Mouse (Mus musculus) ES-CJ7 (cell line): ENCODE results near the gene Fam71d.

Experiments
- DNase-seq: peaks from one replicate; pipeline ENCODE4 v3.0.0; 2011; ENCODE audit warnings: low read depth, low spot score

Gene Fam71d

DNA sequence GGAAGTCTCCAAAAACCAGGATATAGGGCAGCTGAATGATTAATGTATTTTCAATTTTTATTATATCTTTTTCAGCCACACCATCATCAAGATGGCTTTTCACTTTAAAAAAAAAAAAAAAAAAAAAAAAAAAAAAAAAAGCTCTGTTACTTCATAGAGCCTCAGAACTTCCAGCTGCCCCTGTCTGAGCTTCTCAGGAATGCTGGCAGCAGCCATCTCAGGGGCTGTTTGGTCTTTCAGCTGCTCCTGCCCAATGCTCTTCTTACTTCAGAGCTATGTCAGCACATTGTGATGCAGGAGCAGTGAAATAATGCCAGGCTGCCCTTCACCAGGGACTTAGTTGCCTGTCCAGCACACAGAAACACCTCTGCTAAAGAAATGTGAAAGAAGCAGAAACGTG is at the start of gene Fam71d:
Fam71d (plus strand) TSS at position 211 of the 400 bp plus-strand sequence.
- DNase-seq: no peak

DNA sequence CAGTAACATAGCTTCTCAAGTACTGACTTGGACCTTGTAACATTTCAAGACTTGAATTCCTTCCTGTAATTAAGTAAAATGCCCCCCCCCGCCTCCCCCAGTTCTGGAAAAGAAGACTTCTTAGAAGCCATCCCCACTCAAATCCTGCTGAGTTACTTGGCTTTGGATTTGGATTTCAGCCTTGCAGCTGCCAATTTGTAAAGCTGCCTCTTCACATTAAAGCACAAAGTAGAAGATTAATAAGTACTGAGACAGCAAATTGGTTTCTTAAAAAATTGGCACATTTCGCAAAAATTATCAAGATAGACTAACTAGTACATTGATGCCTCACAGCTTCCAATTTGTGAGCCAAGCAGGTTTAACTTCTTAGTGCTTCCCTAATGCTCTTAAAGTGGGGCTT is 47.6 kb upstream of the Fam71d start:
- no peak for DNase-seq

DNA sequence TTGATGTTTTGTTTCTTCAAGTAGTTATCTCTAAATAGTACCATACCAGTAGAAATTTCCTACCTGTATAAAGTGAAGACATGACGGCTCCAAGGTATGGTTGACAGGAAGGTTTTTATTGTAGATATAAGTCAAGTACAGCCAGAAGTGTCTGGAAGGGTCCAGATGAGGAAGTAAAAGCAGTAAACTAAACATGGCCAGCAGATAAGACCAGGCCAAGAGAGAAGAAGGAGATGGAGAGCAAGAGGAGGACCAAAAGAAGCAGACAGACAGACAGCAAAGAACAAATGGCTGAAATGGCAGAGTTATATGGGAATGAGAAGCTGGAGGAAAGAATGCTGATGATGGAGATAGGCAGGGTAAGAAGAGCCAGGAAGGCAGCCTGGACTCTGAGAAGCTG is 46.1 kb upstream of the Fam71d start:
- DNase-seq: peak; percentile 4

DNA sequence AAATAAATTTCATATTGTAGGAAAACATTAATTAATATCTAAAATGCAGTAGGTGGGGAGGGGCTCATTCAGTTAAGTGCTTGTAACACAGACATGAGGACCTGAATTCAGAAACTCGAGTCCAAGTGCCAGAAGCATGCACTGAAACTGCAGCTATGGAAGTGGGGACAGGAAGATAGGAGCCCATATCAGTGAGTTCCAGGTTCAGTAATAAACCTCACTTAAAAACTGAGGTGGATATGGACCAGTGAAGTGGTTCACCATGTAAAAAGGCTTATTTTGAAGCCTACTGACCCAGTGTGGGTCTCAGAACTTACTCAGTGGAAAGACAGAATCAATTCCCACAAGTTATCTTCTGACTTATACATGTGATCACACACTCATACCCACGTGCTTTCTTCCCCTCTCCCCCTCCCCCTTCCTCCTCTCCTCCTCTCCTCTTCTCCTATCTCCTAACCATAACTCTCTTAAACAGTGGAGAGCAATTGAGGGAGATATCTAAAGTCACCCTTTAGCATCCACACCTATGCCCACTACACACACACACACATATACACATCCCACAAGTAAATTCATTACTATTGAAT is 31.5 kb upstream of the Fam71d start:
- DNase-seq: no peak

DNA sequence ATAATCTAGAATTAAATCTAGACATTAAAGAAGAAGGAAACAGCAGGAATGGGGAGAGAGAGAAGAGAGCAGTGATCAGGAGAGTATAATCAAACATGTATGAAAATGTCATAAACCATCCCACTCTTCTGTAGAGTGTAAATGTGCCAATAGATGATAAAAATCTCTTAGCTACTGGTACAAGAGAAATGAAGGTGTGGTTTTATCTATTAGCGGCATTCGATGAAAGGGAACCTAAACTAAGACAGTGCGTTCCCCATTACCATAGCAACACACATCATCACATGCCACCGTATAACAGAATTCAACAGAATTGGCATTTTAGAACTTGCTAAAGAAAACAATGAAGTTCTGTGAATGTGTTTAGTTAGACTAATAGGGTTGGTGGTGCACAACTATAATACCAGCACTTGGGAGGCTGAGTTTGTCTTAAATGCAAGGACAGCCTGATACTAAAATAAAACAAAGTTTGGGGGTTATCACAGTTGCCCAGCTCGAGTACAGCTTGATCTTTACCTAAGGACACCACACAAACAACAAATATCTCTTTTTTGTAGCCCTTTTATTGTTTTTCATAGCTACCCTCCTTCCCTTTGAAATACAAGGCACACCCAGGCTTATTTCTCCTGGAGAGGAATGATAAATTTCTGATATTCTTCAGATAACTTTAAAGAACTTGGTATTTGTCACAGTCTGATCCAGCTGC is 13.1 kb upstream of the Fam71d start:
- no peak for DNase-seq

DNA sequence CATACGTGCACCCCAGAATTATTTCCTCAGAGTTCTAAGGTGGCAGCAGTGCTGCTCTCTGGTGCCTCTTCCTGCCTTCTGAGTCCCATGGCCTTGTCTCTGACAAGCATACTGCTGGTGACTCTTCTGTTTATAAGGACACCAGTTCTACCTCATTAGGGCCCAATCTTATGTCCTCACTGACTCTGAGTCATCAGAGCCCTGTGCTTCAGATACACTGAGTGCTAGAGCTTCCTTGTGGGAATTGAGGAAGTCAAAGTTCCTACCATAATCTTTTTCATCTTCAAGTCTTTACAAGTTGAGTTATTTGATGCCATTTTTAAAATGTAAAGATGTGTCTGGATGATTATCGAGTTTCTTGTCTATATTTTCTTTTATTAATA is 12.5 kb upstream of the Fam71d start:
- DNase-seq: no peak

DNA sequence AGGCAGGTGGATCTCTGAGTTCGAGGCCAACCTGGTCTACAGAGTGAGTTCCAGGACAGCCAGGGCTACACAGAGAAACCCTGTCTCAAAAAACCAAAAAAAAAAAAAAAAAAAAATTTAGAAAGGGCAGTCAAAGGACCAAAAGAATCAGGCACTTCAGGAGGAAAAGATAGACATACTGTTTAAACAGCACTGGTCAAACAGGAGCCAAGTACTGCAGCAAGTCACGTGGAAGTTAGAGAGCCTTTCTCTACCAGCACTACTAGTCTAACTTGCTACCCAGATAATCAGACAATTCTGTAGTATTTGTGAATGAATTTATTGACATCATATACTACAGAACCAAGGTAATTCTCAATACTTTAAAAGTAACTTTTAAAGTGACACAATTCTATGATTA is 10.3 kb upstream of the Fam71d start:
- no peak for DNase-seq

DNA sequence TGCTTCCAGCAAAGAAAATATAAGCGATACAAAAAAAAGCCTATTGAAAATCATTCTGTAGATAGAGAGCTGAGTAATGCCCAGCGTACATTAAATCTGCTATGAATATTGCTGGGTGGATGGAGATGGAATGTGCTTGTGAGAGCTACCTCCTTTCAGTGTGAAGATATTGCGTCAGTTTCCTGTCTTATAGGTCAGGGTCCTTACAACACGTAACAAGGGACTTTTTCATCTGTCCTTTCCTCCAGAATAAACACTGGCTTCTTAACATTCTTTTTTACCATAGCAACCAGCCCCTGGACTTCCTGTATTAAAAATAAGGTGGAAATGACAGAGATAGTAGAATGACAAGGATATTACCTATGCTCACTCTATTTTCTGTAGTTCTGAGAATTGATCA is 9.1 kb upstream of the Fam71d start:
- no peak for DNase-seq

DNA sequence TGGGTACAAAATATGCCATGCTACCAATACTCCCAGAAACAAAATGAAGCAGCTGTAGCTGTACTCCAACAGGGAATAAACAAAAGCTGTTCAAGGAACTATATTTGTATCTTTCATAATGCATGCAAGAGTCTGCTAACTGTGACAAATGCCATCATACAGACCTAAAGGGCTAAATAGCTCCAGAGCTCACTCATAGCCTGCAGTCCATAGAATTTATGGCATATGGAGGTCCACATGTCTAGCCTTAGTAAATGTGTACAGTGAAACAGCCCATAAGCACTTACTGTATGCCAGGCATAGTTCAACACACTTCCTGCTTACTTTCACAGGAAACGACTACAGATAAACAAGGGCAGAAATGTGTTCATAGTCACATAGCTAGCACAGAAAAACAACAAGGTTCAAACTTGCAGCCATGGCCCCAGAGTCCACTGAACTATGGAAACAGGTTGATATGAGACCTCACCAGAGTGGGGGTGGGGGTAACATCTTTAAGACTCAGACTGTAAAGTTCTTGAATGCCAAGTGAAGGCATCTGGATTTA is 5.6 kb upstream of the Fam71d start:
- no peak for DNase-seq

DNA sequence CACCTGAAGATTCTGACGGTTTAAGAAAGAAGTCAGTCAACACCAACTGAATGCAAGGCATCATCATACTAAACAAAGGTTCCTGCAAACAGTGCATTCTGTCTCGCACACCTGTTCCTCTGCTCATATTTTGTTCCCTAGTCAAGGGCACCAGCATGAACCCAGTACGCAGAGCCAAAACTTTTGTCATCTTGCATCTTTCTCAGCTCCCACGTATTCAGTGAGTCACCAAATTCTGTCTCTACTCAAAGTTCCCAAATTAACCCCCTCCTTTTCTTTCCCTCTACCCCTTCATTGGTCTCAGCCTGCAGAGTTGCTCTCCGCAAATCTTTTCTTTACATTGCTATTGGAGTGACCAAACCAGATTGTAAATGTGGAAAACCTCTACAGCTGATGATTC is 2.5 kb upstream of the Fam71d start:
- DNase-seq: no peak

DNA sequence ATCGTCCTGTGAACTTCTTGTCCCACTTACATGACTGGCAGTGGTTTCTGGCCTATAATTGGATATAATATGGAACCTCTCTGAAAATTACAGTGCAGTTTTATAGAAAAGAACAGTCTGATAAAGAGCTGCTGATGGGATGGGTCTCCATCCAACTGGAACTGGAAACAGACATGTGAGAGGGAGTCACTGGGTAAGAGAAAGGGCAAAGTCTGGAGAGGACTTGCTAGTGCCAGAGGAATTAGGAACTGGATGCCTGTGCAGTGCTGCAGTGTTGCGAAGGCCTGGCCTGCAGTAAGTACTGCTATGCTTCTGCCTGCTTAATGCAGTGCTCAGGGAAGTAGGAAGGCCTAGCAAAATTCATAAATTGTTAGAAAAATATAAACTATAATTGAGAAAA is 1.9 kb downstream of the Fam71d start:
- no peak for DNase-seq

DNA sequence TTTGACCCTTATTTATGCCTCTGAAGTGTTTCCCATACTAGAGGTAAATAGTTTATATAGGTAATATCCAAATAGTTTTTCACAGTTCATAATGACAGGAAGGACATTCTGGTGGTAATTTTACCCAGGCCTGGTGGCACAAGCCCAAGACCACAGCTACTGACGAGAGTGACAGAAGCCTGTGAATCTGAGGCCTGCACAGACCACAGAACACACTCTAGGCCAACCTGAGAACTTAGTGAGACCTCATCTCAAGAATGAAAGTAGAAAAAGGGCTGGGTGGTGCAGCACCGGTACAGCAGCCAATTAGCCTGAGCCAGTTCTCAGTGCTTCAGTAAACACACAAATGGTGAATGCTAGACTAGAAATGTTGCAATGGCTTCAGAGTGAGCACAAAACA is 26.4 kb downstream of the Fam71d start:
- DNase-seq: no peak

DNA sequence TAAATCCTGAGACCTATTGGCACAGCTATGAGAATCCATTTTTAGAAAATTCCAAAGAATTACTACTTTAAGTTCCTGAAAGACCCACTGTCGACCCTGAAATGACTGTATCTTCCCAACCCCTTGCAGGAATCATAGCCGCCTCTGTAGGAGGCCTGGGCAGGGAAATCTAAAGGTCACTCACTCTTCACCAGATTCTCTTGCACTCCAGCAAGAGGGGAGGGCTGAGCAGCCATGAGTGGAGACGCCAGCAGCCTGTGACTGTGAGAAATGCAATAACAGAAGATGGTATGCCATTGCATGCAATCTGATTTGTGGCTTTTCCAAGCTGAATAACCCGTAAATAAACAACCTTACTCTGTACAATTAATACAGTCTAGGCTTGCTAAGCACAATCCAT is 36.4 kb downstream of the Fam71d start:
- DNase-seq: no peak

DNA sequence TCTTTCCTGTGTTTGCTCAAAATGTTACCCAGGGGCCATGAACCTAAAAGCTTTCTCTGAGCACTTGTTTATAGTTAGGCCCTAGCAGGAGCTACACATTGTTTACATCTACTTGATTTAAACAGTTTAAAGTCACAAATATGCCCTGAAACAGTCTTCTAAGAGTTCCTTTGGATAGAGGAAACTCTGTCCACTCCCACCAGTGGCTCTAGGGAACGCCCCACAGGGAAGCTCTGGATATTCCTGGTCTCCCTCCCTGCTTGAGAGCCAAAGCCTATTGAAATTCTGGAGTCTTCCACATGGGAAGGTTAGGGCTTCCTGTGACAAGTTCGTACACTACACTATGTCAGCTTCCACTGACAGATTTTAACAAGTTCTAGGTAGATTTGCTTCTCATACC is 48.3 kb downstream of the Fam71d start:
- no peak for DNase-seq

DNA sequence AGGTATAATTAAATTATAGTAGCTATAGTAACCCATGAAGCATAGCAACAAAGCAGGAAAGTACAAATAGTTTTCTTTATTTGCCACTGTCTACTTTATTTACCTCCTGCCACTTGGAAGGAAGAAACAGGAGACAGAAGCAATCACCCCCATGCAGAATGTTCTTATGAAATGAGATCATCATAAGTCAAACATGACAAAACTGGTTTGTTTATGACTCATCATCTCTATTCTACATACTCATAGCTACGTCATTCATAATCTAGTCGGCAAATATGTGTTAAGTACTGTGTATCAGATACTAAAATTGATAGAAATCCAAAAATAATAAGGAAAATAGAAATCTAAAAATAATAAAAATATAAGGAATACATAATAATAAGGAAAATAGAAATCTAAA is 49.0 kb downstream of the Fam71d start:
- no peak for DNase-seq

DNA sequence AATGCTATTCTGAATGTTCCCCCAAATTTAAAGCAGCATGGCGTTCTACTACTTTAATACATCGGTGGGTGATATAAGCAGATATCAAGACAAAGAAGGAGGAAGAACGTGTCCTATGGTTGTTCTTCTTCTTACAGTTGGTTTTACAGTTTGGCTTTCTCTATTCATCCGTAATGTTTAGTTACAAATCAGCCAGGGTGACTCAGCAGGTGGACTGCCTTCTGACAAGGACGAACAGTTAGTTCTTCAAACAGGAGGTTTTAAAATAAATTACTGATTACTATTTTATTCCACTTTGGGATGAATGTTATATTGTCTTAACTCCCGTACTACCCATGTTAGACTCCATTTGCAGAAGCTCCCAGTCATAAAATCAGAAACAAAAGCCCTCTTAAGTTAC is 54.9 kb downstream of the Fam71d start:
- no peak for DNase-seq

DNA sequence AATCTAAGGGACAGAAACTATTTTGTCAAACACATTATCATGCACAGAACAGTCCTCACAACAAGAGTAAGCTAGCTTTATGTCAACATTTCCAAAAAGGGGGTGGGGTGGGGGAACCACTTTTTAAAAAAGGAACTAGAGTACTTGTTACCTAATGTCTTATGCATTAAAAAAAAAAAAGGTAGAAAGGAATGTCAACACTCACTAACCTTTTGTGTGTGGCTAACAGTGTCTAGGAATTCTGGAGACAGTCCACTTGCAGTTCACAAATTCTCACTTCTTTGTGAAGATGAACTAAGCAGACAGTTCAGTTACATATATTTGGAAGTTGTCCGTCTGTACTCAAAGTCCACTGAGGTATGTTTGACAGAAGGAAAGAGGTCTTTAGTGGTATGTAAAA is 56.1 kb downstream of the Fam71d start:
- no peak for DNase-seq

DNA sequence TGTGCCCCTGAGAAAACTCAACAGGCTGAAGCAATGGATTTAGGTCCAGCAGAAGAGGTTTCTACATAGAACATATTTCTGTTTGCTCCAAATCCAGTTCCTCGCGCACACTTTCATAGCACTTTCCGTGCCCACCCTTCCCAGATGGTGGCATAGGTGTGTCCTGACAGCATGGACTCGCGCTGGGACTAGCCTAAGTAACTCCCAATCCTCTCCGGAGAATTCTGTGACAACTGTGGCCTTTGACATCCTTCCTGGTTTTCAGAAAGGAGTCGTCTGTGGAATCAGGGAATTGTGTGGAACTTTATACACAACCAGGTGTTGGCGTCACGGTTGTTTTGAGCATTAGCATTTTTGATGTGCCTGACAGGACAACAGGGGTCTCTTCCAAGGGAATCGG is 56.8 kb downstream of the Fam71d start:
- no peak for DNase-seq

DNA sequence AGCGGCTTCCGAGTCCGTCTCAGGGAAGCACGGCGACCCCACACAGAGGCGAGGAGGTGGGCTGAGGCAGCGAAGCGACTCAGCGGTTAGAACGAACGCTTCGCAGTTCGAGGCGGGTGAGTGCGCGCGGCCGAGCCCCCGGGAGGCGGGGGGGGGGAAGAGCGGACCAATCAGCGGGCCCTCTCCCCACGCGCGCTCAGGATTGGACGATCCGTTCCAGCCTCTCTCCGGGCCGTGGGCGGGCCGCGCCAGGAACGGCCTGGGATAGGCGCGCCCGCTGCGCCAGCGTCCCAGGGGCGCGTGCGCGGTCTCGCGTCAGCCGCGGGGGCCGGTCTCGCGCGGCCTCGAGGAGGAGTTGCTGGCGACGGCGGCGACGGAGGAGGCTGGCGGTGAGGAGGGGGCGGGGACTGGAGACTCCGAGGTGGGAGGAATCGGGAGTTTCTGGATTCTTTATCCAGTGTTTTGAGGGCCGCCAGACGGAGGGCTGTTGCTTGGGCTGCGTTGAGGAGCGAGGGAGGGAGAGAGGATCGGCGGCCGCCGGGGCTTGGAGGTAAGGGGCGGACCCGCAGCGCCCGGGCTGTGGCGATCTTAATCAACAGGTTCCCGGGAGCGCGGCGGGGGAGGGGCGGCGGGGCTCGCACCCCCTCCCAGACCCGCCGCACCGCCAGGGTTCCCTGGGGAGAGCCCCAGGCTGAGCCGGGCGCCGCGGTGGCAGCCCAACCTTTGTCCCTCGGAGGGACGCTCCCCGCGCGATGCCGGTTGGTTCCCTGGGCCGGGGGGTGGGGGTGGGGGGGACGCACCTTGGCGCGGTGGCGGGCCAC is 57.4 kb downstream of the Fam71d start, which contains the start of gene Mpp5:
Mpp5 (plus strand) TSS at position 351 of the 821 bp plus-strand sequence.
- DNase-seq: peak; percentile 93

DNA sequence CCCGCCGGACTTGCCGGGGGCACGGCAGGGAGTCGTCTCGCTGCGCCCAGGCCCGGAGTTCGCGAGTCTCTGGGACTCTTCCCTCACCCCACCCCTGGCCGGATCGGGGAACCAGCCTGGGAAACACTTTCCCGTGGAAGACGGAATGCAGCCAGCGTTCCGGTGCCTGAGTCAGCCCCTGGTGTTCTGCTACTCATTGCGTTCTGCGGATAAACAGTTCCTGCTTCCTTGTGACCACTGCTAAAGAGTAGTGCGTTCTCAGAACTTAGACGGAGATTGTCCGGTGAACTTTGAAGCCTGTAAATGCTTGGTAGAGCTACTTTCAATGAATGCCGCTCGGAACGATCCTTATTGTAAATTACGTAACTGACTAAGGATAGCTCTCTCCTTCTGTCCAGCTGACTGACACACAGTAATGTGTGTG is 58.1 kb downstream of the Fam71d start:
- DNase-seq: peak; percentile 46

DNA sequence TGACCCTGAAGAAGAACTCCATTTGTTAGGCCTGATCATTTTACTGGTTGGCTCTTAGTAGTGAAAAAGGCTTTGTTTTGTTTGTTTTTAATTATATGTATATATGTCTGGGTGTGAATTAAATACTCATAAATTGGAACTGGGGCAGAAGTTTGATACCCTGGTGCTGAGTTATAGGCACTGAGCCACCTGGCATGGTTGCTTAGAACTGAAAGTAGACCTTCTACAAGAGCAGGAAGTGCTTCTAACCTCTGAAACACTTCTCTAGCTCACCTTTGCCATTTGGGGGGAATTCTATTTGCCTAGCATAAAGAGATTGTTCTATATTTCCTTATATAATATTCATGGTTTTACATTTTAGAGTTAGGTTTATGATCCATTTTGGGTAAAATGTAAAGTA is 70.6 kb downstream of the Fam71d start:
- no peak for DNase-seq

DNA sequence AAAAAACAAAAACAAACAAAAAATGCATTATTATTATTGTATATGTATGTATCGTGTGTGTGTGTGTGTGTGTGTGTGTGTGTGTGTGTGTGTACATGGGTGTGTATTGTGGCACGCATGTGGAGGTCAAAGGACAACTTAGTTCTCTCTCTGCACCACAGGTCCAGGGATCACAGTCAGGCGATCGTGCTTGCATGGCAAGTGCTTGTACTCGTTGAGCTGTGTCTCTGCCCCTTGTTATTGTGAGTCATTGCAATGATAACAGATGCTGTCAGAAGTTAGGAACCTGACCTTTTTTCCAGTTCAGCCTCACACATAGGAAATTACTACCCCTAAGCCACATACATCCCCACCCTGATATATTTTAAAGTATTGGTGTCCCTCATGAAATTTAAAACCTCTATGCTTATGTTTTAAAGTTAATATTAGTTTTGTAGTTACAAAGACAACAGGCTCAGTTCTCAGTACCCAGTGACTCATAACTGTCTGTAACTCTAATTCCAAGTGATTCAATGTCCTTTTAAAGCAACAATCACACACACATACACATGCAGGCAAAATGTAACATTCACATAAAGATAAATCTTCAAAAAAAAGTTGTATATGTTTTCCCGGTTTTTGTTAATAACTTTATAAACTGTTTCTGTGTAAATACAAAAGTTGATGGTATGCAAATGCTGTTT is 77.8 kb downstream of the Fam71d start:
- DNase-seq: no peak
